Mouse (Mus musculus) heart, postnatal 0 days (tissue): ENCODE results near the gene Abhd14a.

Experiments
- CTCF ChIP-seq: IDR thresholded peaks from 2 replicates; pipeline ENCODE4 v1.5.1; 2016; ENCODE audit warnings: antibody characterized with exemption, control low read depth, low read depth
- EP300 ChIP-seq: IDR thresholded peaks from 2 replicates; pipeline ENCODE4 v1.6.1; 2016; ENCODE audit warnings: antibody characterized with exemption, low read depth

DNA sequence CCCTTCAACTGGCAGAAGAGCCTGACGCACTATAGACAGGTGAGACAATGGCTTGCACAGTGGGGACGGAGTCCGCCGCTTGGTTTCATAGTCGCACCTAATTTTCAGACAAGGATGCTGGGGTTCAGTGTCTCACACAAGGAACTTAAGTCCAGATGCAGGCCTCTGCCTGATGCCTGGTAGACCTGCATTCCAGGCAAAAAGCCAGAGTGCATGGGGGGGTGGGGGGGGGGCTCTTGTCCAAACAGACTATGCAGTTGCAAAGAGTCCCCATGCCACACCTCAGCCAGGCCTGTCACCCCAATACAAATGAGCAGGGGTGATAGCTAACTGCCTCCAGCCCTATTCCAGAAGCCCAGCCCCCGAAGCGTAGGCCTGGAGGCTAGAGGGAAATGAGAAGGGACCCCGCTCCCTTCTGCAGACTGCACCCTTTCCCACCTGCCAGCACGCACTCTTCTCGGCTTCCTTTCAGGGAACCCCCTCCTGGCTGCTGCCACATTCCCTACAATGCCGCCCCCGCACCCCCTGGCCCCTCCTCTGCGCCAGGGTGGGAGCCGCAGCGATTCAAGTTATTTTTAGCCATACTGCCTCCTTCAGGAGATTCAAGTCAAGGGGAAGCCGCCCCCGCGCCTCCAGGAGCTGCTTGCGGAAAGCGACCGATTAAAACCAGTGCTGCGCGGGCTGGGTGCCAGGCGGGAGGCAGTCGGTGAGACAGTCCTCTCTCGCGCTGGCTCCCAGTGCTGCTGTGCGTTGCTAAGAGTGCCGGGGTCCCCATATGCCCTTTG, 29.4 kb downstream of the Abhd14a start:
- TF ChIP-seq CTCF (peak; percentile 19; the same call in 1 of the 2 replicates), EP300 (peak; percentile 75)
